Mouse (Mus musculus) testis, adult 2 months (tissue): ENCODE results near the gene Mlc1. TPM values are rescaled to one million over a fixed set of nuclear protein-coding genes. Genes with fewer than 3 reads are reported as not detected.
A peak's percentile ranks its signal among the peaks of the same experiment; 100 is the strongest.

Experiments
- H3K27ac ChIP-seq: fragments of 200-500 bp; 2 replicates; pipeline ENCODE4 v1.5.1; 2012; ENCODE audit warnings: low read depth, low read length; ENCODE audit not compliant: control insufficient read depth, insufficient read depth
- H3K27me3 ChIP-seq: fragments of 200-500 bp; 2 replicates; pipeline ENCODE4 v1.6.1; 2012; ENCODE audit warnings: mild to moderate bottlenecking, low read length, moderate library complexity; ENCODE audit not compliant: control insufficient read depth, insufficient read depth
- H3K36me3 ChIP-seq: fragments of 200-500 bp; 2 replicates; pipeline ENCODE4 v1.6.1; 2012; ENCODE audit warnings: mild to moderate bottlenecking, low read length; ENCODE audit not compliant: control insufficient read depth, insufficient read depth
- H3K4me1 ChIP-seq: fragments of 200-500 bp; 2 replicates; pipeline ENCODE4 v1.6.1; 2012; ENCODE audit warnings: low read length; ENCODE audit not compliant: control insufficient read depth, insufficient read depth
- H3K4me3 ChIP-seq: fragments of 200-500 bp; 2 replicates; pipeline ENCODE4 v1.5.1; 2012; ENCODE audit warnings: low read depth, mild to moderate bottlenecking, low read length, moderate library complexity, mixed read lengths; ENCODE audit not compliant: control insufficient read depth
- CTCF ChIP-seq: fragments of 200-500 bp; IDR thresholded peaks from 2 replicates; pipeline ENCODE4 v1.5.1; 2012; ENCODE audit warnings: low read depth, mild to moderate bottlenecking, inconsistent platforms, low read length, moderate library complexity; ENCODE audit not compliant: control insufficient read depth, insufficient read depth, insufficient replicate concordance
- POLR2A ChIP-seq: fragments of 200-500 bp; IDR thresholded peaks from 2 replicates; pipeline ENCODE4 v1.6.1; 2012; ENCODE audit warnings: low read depth, mild to moderate bottlenecking, inconsistent platforms, low read length, moderate library complexity; ENCODE audit not compliant: control insufficient read depth
- polyA plus RNA-seq: library from polyadenylated mRNA; depleted of rRNA; stranded (reverse); fragments of >200 nt; gene quantifications from 2 replicates; pipeline ENCODE4 v1.2.3, GENCODE M21; 2012

The Mlc1 gene
- polyA plus RNA-seq, 1 experiment = 56.3 TPM

GRCm38 (mm10) chr15:88955342-88955741 lies 23.5 kb downstream of the Mlc1 start:
- H3K4me1 ChIP-seq = peaks cover 15% of the 10 kb centered on the region
- H3K27ac ChIP-seq = peak overlapping the region; percentile 78
- no peaks in the 10 kb centered on the region for H3K27me3 ChIP-seq
- no peaks in the 10 kb centered on the region for H3K36me3 ChIP-seq
- peak overlapping the region; percentile 87 for H3K4me3 ChIP-seq
- TF ChIP-seq CTCF (no peak), POLR2A (no peak)

- Histone ChIP-seq H3K4me3 (peak within 1 kb of the TSS; percentile 87), H3K27me3 (no peaks in the 10 kb centered on the region), H3K36me3 (no peaks in the 10 kb centered on the region), H3K27ac (peak within 1 kb of the TSS; percentile 78), H3K4me1 (peaks cover 15% of the 10 kb centered on the region)
- peak; percentile 67; the same call in 1 of the 2 replicates for TF ChIP-seq POLR2A
- TF ChIP-seq CTCF = 0 out of 2 replicates have a peak, but pooled peaks have one; percentile 4
Observed at GRCm38 (mm10) chr15:88954368-88955072, 24.3 kb downstream of the Mlc1 start, which contains the start of gene Ttll8. Gene Ttll8 (minus strand): TSS chr15:88954418.

- TF ChIP-seq POLR2A (no peak), CTCF (no peak)
- Histone ChIP-seq H3K4me3 (peak overlapping the region; percentile 45), H3K27ac (no peak overlapping the region), H3K36me3 (no peaks in the 10 kb centered on the region), H3K27me3 (no peaks in the 10 kb centered on the region), H3K4me1 (peaks cover 15% of the 10 kb centered on the region)
Observed at GRCm38 (mm10) chr15:88951246-88951645, 27.6 kb downstream of the Mlc1 start.

DNA sequence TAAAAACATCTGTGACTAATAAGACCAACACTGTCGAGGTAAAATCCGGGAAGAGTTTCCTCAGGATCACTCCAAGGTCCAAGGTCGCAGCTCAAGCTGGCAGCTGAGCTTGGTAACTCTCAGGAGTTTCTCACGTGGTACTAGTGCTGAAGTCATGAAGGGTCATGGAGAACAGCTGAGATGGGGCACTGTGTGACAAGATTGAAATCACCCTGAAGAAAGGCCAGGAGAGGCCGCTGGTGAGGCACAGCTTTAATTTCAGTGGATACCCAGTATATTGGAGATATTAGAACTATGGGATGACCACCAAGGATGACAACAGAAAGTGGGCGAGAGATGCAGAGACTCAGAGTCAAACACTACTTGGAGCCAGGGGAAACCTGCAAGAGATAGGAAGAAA lies 32.0 kb downstream of the Mlc1 start:
- TF ChIP-seq POLR2A (no peak), CTCF (no peak)

DNA sequence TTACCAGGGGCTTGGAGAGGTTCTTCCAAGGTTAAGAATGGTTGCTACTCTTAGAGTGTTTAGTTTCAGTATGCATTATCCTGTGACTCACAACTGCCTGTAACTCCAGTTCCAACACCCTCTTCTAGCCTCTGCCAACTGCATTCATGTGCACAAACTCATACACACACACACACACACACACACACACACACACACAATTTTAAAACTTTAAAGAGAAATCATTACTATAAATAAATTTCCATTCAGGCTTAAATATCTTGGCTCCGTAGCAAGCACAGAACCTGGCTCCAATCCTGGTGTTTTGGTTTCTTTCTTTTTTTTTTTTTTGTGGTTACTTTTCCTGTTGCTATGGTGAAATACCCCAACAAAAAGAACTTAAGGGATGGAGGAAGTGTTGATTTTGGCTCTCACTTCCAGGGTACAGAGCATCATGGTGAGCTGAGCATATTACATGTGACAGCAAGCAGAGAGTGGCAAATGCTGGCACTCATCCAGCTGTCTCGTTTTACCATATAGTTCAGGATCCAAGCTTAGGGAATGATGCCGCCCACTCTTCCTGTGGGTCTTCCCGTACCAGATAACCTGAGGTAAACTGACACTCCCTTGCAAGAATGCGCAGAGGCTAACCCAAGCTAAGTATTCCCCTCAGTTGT lies 34.8 kb downstream of the Mlc1 start:
- Histone ChIP-seq H3K36me3 (no peaks in the 10 kb centered on the region), H3K27ac (no peak overlapping the region), H3K4me1 (no peaks in the 10 kb centered on the region), H3K27me3 (no peaks in the 10 kb centered on the region), H3K4me3 (no peak overlapping the region)
- TF ChIP-seq POLR2A = no peak
- TF ChIP-seq CTCF = no peak

More for the DNA sequence above, 32.0 kb downstream of the Mlc1 start:
- Histone ChIP-seq H3K4me3 (no peak overlapping the region), H3K36me3 (no peaks in the 10 kb centered on the region), H3K27me3 (no peaks in the 10 kb centered on the region), H3K27ac (no peak overlapping the region), H3K4me1 (no peaks in the 10 kb centered on the region; the same call in 1 of the 2 replicates)

GRCm38 (mm10) chr15:88942783-88943182 lies 36.0 kb downstream of the Mlc1 start:
- Histone ChIP-seq H3K4me3 (no peak overlapping the region), H3K27me3 (no peaks in the 10 kb centered on the region)
- TF ChIP-seq POLR2A (no peak), CTCF (no peak)

DNA sequence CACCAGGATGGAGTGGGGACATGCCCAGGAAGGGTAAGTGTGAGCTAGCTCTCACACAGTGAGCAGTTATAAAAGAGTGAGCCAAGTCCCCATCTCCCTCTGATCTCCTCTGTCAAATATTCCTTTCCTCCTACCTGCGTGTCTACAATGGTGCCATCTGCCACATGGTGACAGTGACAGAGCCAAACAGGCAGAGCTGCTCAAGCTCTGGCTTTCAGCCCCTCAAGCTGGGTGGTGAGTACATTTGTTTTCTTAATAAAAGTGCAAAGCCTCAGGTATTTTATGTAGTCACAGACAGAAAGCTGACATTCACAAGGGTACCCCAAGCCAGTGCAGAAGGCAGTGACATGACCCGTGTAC lies 41.5 kb downstream of the Mlc1 start:
- H3K27ac ChIP-seq = no peak overlapping the region
- H3K27me3 ChIP-seq = no peaks in the 10 kb centered on the region
- H3K4me3 ChIP-seq = no peak overlapping the region
- no peaks in the 10 kb centered on the region for H3K4me1 ChIP-seq
- TF ChIP-seq POLR2A (no peak), CTCF (no peak)
- H3K36me3 ChIP-seq = no peaks in the 10 kb centered on the region

More at GRCm38 (mm10) chr15:88942783-88943182, 36.0 kb downstream of the Mlc1 start:
- Histone ChIP-seq H3K27ac (no peak overlapping the region), H3K4me1 (no peaks in the 10 kb centered on the region), H3K36me3 (no peaks in the 10 kb centered on the region)
